In genomic region chr14:122449601-122450495, GRCm38 (mm10) we compare ENCODE assay signal across 8 mouse cellular contexts. TPM values are rescaled to one million over a fixed set of nuclear protein-coding genes. Genes with fewer than 3 reads are reported as not detected.
DNase-seq lines count a peak whose midpoint lies in the region; ATAC-seq and TF ChIP-seq lines count a peak whose summit lies in the region.

No protein-coding gene starts in this region.

- peak overlapping the region; percentile 78 for H3K9ac ChIP-seq in forebrain, embryonic 11.5 days (ENCODE audit: low read length)
- no peak overlapping the region for H3K9ac ChIP-seq in liver, embryonic 15.5 days

- intact Hi-C loops in gastrocnemius, adult 2 months (cut with DNase I): no loop called here
- intact Hi-C loops in gastrocnemius, postnatal 14 days (cut with DNase I; ENCODE audit: low total_unique reads): no loop called here

- 2% methylated on average over 29 of the region's 29 CpGs for WGBS in forebrain, embryonic 11.5 days
- WGBS in liver, embryonic 15.5 days (ENCODE audit: insufficient replicate concordance): 6% methylated on average over 29 of the region's 29 CpGs

- H3K9me3 ChIP-seq in forebrain, embryonic 11.5 days (ENCODE audit: control insufficient read depth, low read length): no peaks in the 10 kb centered on the region
- H3K9me3 ChIP-seq in liver, embryonic 15.5 days (replicated peaks): no peaks in the 10 kb centered on the region

- peaks cover 25% of the 10 kb centered on the region; the same call in 1 of the 2 replicates for H3K27me3 ChIP-seq in forebrain, embryonic 11.5 days (ENCODE audit: control insufficient read depth, insufficient read depth, low read length)
- peaks cover 80% of the 10 kb centered on the region for H3K27me3 ChIP-seq in liver, embryonic 15.5 days

- no peak for DNase-seq in gastrocnemius, adult 2 months
- DNase-seq in gastrocnemius, adult 8-10 months (ENCODE audit: low spot score in 2 of 2): no peak
- peak; percentile 71 for DNase-seq in ZHBTc4 (ENCODE audit: low read depth, low spot score)
- peak; percentile 75 for DNase-seq in forebrain, embryonic 11.5 days (ENCODE audit: low spot score)
- no peak for DNase-seq in c-Kit-positive CD71-positive TER-119-positive erythroid progenitor cells, embryonic 14.5 days (ENCODE audit: low spot score)
- no peak for DNase-seq in gastrocnemius, postnatal 14 days
- DNase-seq in layer of hippocampus, postnatal 14 days (ENCODE audit: low spot score in 2 of 2): no peak

- H3K4me2 ChIP-seq in forebrain, embryonic 11.5 days (ENCODE audit: low read depth, low read length, severe bottlenecking): peak overlapping the region; percentile 89
- no peak overlapping the region; the same call in 1 of the 2 replicates for H3K4me2 ChIP-seq in liver, embryonic 15.5 days

- peaks cover 30% of the 10 kb centered on the region for H3K4me1 ChIP-seq in forebrain, embryonic 11.5 days (replicated peaks; ENCODE audit: control insufficient read depth, insufficient read depth, low read length)
- H3K4me1 ChIP-seq in liver, embryonic 15.5 days (replicated peaks): peaks cover 9% of the 10 kb centered on the region

- ATAC-seq in forebrain, embryonic 11.5 days (replicated peaks; ENCODE audit: low FRiP score): no peak
- ATAC-seq in liver, embryonic 15.5 days (ENCODE audit: insufficient read depth): no peak

- H3K4me3 ChIP-seq in gastrocnemius, adult 2 months: peak overlapping the region; percentile 69
- H3K4me3 ChIP-seq in forebrain, embryonic 11.5 days (ENCODE audit: low read depth, low read length): peak overlapping the region; percentile 43
- H3K4me3 ChIP-seq in liver, embryonic 15.5 days (replicated peaks): 0 out of 2 replicates have a peak overlapping the region, but pooled peaks have one; percentile 23

- TF ChIP-seq CTCF in gastrocnemius, adult 2 months (IDR thresholded peaks at IDR 0.05): no peak

- no peak overlapping the region for H3K27ac ChIP-seq in gastrocnemius, adult 2 months
- peak overlapping the region; percentile 76 for H3K27ac ChIP-seq in forebrain, embryonic 11.5 days (ENCODE audit: low read depth, low read length)
- no peak overlapping the region for H3K27ac ChIP-seq in liver, embryonic 15.5 days (replicated peaks)

- H3K36me3 ChIP-seq in forebrain, embryonic 11.5 days (ENCODE audit: control insufficient read depth, insufficient read depth, low read length): no peaks in the 10 kb centered on the region
- H3K36me3 ChIP-seq in liver, embryonic 15.5 days (replicated peaks): no peaks in the 10 kb centered on the region

RNA-seq across cellular contexts. Expression of gene Gm5089, which starts 1.1 kb away (rescaled TPM):
- not detected for total RNA-seq in gastrocnemius, adult 2 months (2021)
- not detected for total RNA-seq in gastrocnemius, adult 8-10 months (2022)
- 1.7 and 2.4 TPM in 2 replicates for polyA plus RNA-seq in forebrain, embryonic 11.5 days (2014; fragmentation: Nextera tagmentation; extraction: Ambion mirVana)
- polyA plus RNA-seq in liver, embryonic 15.5 days (2015; fragmentation: Nextera tagmentation; extraction: Ambion mirVana): not detected in 2 replicates
- not detected for total RNA-seq in gastrocnemius, postnatal 14 days (2021)
- under 1 TPM in 1 of 2 experiments, not detected in 1; 0.21 TPM for total RNA-seq in layer of hippocampus, postnatal 14 days (2021)

RNA-seq across cellular contexts. Expression of gene Zic5, which starts 15.6 kb away (rescaled TPM):
- total RNA-seq in gastrocnemius, adult 2 months (2021): not detected
- not detected for total RNA-seq in gastrocnemius, adult 8-10 months (2022)
- 28.6 and 30.0 TPM in 2 replicates for polyA plus RNA-seq in forebrain, embryonic 11.5 days (2014; fragmentation: Nextera tagmentation; extraction: Ambion mirVana)
- not detected in 2 replicates for polyA plus RNA-seq in liver, embryonic 15.5 days (2015; fragmentation: Nextera tagmentation; extraction: Ambion mirVana)
- not detected for total RNA-seq in gastrocnemius, postnatal 14 days (2021)
- total RNA-seq in layer of hippocampus, postnatal 14 days (2021): 1 to 10 TPM; 5.2 to 6.2 TPM

RNA-seq across cellular contexts. Expression of gene Zic2, which starts 25.4 kb away (rescaled TPM):
- total RNA-seq in gastrocnemius, adult 2 months (2021): not detected
- total RNA-seq in gastrocnemius, adult 8-10 months (2022): not detected
- polyA plus RNA-seq in forebrain, embryonic 11.5 days (2014; fragmentation: Nextera tagmentation; extraction: Ambion mirVana): 10.3 and 11.4 TPM in 2 replicates
- polyA plus RNA-seq in liver, embryonic 15.5 days (2015; fragmentation: Nextera tagmentation; extraction: Ambion mirVana): not detected in 2 replicates
- total RNA-seq in gastrocnemius, postnatal 14 days (2021): not detected
- total RNA-seq in layer of hippocampus, postnatal 14 days (2021): 10 to 100 TPM; 22.1 to 26.7 TPM

RNA-seq across cellular contexts. Expression of gene Gm10837, which starts 40.5 kb away (rescaled TPM):
- not detected for total RNA-seq in gastrocnemius, adult 2 months (2021)
- not detected for total RNA-seq in gastrocnemius, adult 8-10 months (2022)
- polyA plus RNA-seq in forebrain, embryonic 11.5 days (2014; fragmentation: Nextera tagmentation; extraction: Ambion mirVana): 0.29 and 0.48 TPM in 2 replicates
- polyA plus RNA-seq in liver, embryonic 15.5 days (2015; fragmentation: Nextera tagmentation; extraction: Ambion mirVana): not detected in 2 replicates
- not detected for total RNA-seq in gastrocnemius, postnatal 14 days (2021)
- under 1 TPM in 1 of 2 experiments, not detected in 1; 0.24 TPM for total RNA-seq in layer of hippocampus, postnatal 14 days (2021)

Comparison
In these comparisons a context has a peak if more than half of its experiments do, and no peak if none do; other contexts are left out.
1. DNase-seq: peak in ZHBTc4 (single experiment) and forebrain, embryonic 11.5 days (single experiment); none in gastrocnemius, adult 2 months (single experiment), gastrocnemius, adult 8-10 months (0 of 2), c-Kit-positive CD71-positive TER-119-positive erythroid progenitor cells, embryonic 14.5 days (single experiment), gastrocnemius, postnatal 14 days (single experiment) and layer of hippocampus, postnatal 14 days (0 of 2).
2. RNA of gene Zic5, which starts 15.6 kb away (total RNA-seq): 5.2 to 6.2 TPM in layer of hippocampus, postnatal 14 days; not detected in gastrocnemius, adult 2 months, not detected in gastrocnemius, adult 8-10 months and not detected in gastrocnemius, postnatal 14 days; every median in the first group is over 4 times any median in the second.
3. RNA of gene Zic2, which starts 25.4 kb away (total RNA-seq): 22.1 to 26.7 TPM in layer of hippocampus, postnatal 14 days; not detected in gastrocnemius, postnatal 14 days, not detected in gastrocnemius, adult 2 months and not detected in gastrocnemius, adult 8-10 months; every median in the first group is over 10 times any median in the second.
4. Peak in every context shown above with its lines, with median percentiles within 50 percentile points of each other: H3K4me3 ChIP-seq.